Mouse (Mus musculus) liver, embryonic 11.5 days (tissue): ENCODE results near the gene Robo1. TPM values are rescaled to one million over a fixed set of nuclear protein-coding genes. Genes with fewer than 3 reads are reported as not detected.

Source experiments
- ATAC-seq: fragments of 200-750 bp; cut with Nextera tagmentation; replicated peaks from 2 replicates; pipeline ENCODE4 v1.8.0; 2017; ENCODE audit warnings: moderate number of reproducible peaks, mild to moderate bottlenecking, moderate TSS enrichment, moderate library complexity; ENCODE audit not compliant: low FRiP score
- DNase-seq: peaks from one replicate; pipeline ENCODE4 v3.0.0-alpha.2; 2017; ENCODE audit warnings: low spot score
- H3K27ac ChIP-seq: fragments of 300-500 bp; sonication (generic); 2 replicates; pipeline ENCODE4 v1.5.1; 2014; ENCODE audit warnings: mild to moderate bottlenecking, low read depth, low read length, control low read depth
- H3K27me3 ChIP-seq: fragments of 300-500 bp; sonication (generic); replicated peaks from 2 replicates; pipeline ENCODE4 v1.6.1; 2014; ENCODE audit warnings: low read length, mixed read lengths; ENCODE audit not compliant: control insufficient read depth, insufficient read depth
- H3K36me3 ChIP-seq: fragments of 300-500 bp; sonication (generic); 2 replicates; pipeline ENCODE4 v1.6.1; 2014; ENCODE audit warnings: mild to moderate bottlenecking, low read length, moderate library complexity, mixed read lengths; ENCODE audit not compliant: control insufficient read depth, insufficient read depth
- H3K4me1 ChIP-seq: fragments of 300-500 bp; sonication (generic); replicated peaks from 2 replicates; pipeline ENCODE4 v1.6.1; 2014; ENCODE audit warnings: low read length, mixed read lengths; ENCODE audit not compliant: control insufficient read depth, insufficient read depth
- H3K4me2 ChIP-seq: fragments of 300-500 bp; sonication (generic); 2 replicates; pipeline ENCODE4 v1.6.1; 2014; ENCODE audit warnings: mild to moderate bottlenecking, control low read depth, moderate library complexity
- H3K4me3 ChIP-seq: fragments of 300-500 bp; sonication (generic); 2 replicates; pipeline ENCODE4 v1.5.1; 2014; ENCODE audit warnings: low read depth, low read length, control low read depth
- H3K9ac ChIP-seq: fragments of 300-500 bp; sonication (generic); 2 replicates; pipeline ENCODE4 v1.6.1; 2014; ENCODE audit warnings: low read depth, low read length, control low read depth
- H3K9me3 ChIP-seq: fragments of 300-500 bp; sonication (generic); 2 replicates; pipeline ENCODE4 v1.6.1; 2016; ENCODE audit warnings: low read length, inconsistent platforms, mixed read lengths; ENCODE audit not compliant: control insufficient read depth
- WGBS: fragments of 180-500 bp; shearing (Covaris S2); extraction: QIAGEN DNeasy Blood & Tissue Kit; methylation state at CpG from one replicate; pipeline ENCODE4 v1.1.7; 2014; 5-methylcytosine and 5-hydroxymethylcytosine counted together
- polyA plus RNA-seq: library from polyadenylated mRNA; unstranded; fragments of >200 nt; fragmentation: Nextera tagmentation; extraction: Ambion mirVana; gene quantifications from 2 replicates; pipeline ENCODE4 v1.2.1, GENCODE M21; 2014

Gene Robo1
- polyA plus RNA-seq, 1 experiment from 2014 or later = 25.4 TPM

DNA sequence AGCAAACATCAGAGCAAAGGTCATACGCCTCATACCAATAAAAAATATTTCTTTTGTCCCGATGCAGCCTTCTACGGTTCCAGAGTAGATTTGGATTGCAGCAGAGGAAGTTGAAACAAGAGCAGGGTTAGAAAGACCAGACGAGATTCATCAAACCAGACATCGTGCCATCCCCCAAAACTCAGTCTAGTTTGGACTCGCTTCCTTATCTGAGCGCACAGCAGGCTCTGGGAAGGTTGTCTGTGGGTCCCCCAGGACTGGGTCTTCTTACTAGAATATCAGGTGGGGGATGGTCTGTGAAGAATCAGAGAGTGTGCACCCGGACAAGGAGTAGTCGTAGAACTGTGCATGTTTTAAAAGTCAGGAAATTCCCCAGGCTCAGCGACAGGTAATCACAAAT is 500.2 kb downstream of the Robo1 start:
- H3K27me3 ChIP-seq = no peaks in the 10 kb centered on the region
- no peak overlapping the region for H3K27ac ChIP-seq
- ATAC-seq (no peak; the same call in 1 of the 2 replicates), DNase-seq (no peak)
- H3K4me2 ChIP-seq = peak overlapping the region; percentile 40
- H3K4me3 ChIP-seq = no peak overlapping the region
- H3K9ac ChIP-seq = no peak overlapping the region
- H3K36me3 ChIP-seq = no peaks in the 10 kb centered on the region
- H3K4me1 ChIP-seq = no peaks in the 10 kb centered on the region; the same call in 1 of the 2 replicates
- H3K9me3 ChIP-seq = no peaks in the 10 kb centered on the region
- 39% methylated on average over 10 of the region's 10 CpGs for WGBS

GRCm38 (mm10) chr16:72810942-72811341 is 502.8 kb downstream of the Robo1 start:
- Histone ChIP-seq H3K4me1 (no peaks in the 10 kb centered on the region; the same call in 1 of the 2 replicates), H3K27ac (no peak overlapping the region), H3K9ac (no peak overlapping the region), H3K4me3 (no peak overlapping the region), H3K36me3 (no peaks in the 10 kb centered on the region), H3K27me3 (no peaks in the 10 kb centered on the region), H3K9me3 (no peaks in the 10 kb centered on the region), H3K4me2 (no peak overlapping the region)
- no peak for ATAC-seq
- WGBS = 69% methylated on average over 3 of the region's 3 CpGs
- DNase-seq = no peak

DNA sequence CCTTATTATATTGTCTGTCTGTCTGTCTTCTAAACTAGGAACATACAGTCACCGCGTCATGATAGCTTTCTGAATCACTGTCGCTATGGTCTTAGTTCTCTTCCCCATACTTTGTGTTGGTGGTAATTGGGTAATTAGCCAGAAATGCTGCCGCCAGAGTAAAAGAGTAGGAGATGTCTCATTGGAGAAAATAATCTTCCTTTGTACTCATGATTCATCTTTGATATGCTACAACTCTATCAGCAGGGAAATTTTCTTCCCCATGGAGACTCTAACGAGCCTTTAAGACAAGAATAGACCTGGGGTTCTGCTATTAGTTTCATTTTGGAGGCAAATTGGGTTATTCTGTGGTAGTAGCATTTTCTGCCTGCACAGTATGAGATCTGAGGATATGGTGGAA is 503.4 kb downstream of the Robo1 start:
- H3K27ac ChIP-seq = no peak overlapping the region
- DNase-seq (no peak), ATAC-seq (no peak)
- H3K4me1 ChIP-seq = no peaks in the 10 kb centered on the region; the same call in 1 of the 2 replicates
- no peak overlapping the region for H3K9ac ChIP-seq
- no peaks in the 10 kb centered on the region for H3K36me3 ChIP-seq
- WGBS = 81% methylated on average over 5 of the region's 5 CpGs
- H3K9me3 ChIP-seq = no peaks in the 10 kb centered on the region
- H3K4me3 ChIP-seq = no peak overlapping the region
- H3K27me3 ChIP-seq = no peaks in the 10 kb centered on the region
- H3K4me2 ChIP-seq = no peak overlapping the region

GRCm38 (mm10) chr16:72811908-72812307 is 503.8 kb downstream of the Robo1 start:
- 66% methylated on average over 3 of the region's 3 CpGs for WGBS
- no peak for DNase-seq
- no peaks in the 10 kb centered on the region for H3K36me3 ChIP-seq

GRCm38 (mm10) chr16:72828381-72828780 is 520.3 kb downstream of the Robo1 start:
- DNase-seq (no peak), ATAC-seq (no peak)
- Histone ChIP-seq H3K4me2 (no peak overlapping the region), H3K27ac (no peak overlapping the region), H3K27me3 (no peaks in the 10 kb centered on the region), H3K9ac (no peak overlapping the region), H3K36me3 (no peaks in the 10 kb centered on the region), H3K4me1 (no peaks in the 10 kb centered on the region), H3K9me3 (no peaks in the 10 kb centered on the region), H3K4me3 (no peak overlapping the region)
- 75% methylated on average over 8 of the region's 8 CpGs for WGBS

More at GRCm38 (mm10) chr16:72811908-72812307, 503.8 kb downstream of the Robo1 start:
- H3K9ac ChIP-seq = no peak overlapping the region
- H3K27me3 ChIP-seq = no peaks in the 10 kb centered on the region
- no peaks in the 10 kb centered on the region for H3K9me3 ChIP-seq
- H3K4me2 ChIP-seq = no peak overlapping the region
- no peak overlapping the region for H3K4me3 ChIP-seq
- no peaks in the 10 kb centered on the region; the same call in 1 of the 2 replicates for H3K4me1 ChIP-seq
- ATAC-seq = no peak
- H3K27ac ChIP-seq = no peak overlapping the region

DNA sequence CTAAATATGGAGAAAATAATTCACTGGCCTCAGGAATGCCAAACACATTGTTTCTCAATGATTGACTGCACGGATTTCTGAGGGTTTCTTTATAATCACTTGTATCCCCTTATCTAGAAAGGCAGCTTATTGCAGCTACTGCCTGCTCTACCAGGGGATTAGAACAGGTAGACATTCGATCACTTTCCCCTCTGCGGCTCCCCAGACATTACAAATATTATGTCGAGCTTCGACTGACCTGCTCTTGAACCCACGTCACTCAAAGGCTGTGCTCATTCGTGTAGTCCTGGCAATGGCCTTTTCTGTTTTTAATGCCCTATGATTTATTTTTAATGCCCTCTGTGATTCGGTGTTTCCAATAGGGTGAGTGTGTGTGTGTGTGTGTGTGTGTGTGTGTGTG is 521.4 kb downstream of the Robo1 start:
- Histone ChIP-seq H3K27me3 (no peaks in the 10 kb centered on the region), H3K9me3 (no peaks in the 10 kb centered on the region), H3K9ac (no peak overlapping the region), H3K27ac (peak overlapping the region; percentile 55; the same call in 1 of the 2 replicates), H3K4me2 (no peak overlapping the region), H3K4me3 (no peak overlapping the region), H3K36me3 (no peaks in the 10 kb centered on the region), H3K4me1 (no peaks in the 10 kb centered on the region)
- WGBS = 55% methylated on average over 8 of the region's 8 CpGs
- DNase-seq (no peak), ATAC-seq (no peak)

- H3K27ac ChIP-seq = no peak overlapping the region
- H3K4me2 ChIP-seq = no peak overlapping the region
- H3K4me1 ChIP-seq = no peaks in the 10 kb centered on the region
- H3K9me3 ChIP-seq = no peaks in the 10 kb centered on the region
- WGBS = 53% methylated on average over 5 of the region's 5 CpGs
- ATAC-seq (peak; percentile 71), DNase-seq (no peak)
- no peak overlapping the region for H3K4me3 ChIP-seq
- H3K36me3 ChIP-seq = no peaks in the 10 kb centered on the region
- no peak overlapping the region for H3K9ac ChIP-seq
- no peaks in the 10 kb centered on the region for H3K27me3 ChIP-seq
Measured at GRCm38 (mm10) chr16:72830394-72831056, 522.4 kb downstream of the Robo1 start.

GRCm38 (mm10) chr16:72834266-72834665 is 526.2 kb downstream of the Robo1 start:
- no peak for DNase-seq
- WGBS = 88% methylated on average over 2 of the region's 2 CpGs
- ATAC-seq = no peak
- Histone ChIP-seq H3K9ac (no peak overlapping the region), H3K4me3 (no peak overlapping the region), H3K36me3 (no peaks in the 10 kb centered on the region), H3K4me2 (no peak overlapping the region), H3K9me3 (no peaks in the 10 kb centered on the region), H3K4me1 (no peaks in the 10 kb centered on the region), H3K27ac (no peak overlapping the region), H3K27me3 (no peaks in the 10 kb centered on the region)

DNA sequence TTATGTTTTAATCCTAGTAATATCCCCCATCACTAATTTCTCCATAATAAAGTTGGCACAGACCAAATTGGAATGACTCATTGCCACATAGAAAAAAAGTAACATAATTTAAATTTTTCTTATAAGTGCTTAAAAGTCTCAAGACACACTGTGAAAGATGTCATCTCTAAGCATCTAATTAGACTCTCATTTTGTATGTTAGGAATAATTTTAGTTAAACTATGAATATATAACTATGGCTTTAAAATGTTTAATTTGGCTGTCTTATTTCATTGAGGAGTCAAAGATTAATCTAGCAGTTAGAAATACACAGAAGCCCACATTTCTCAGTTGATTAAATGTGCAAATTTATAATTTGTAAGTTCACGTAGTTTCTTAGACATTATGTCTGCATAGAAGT is 530.9 kb downstream of the Robo1 start:
- WGBS = 88% methylated on average over 1 of the region's 1 CpGs
- Histone ChIP-seq H3K36me3 (no peaks in the 10 kb centered on the region), H3K4me3 (no peak overlapping the region), H3K27me3 (no peaks in the 10 kb centered on the region), H3K4me1 (no peaks in the 10 kb centered on the region), H3K9ac (no peak overlapping the region), H3K27ac (no peak overlapping the region), H3K4me2 (no peak overlapping the region), H3K9me3 (no peaks in the 10 kb centered on the region)
- DNase-seq (no peak), ATAC-seq (no peak)
